Mouse (Mus musculus) megakaryocyte progenitor cell, adult 5-6 weeks (primary cell): ENCODE data around the gene Slc36a2. TPM values are rescaled to one million over a fixed set of nuclear protein-coding genes. Genes with fewer than 3 reads are reported as not detected.

ENCODE experiments used
- ATAC-seq: replicated peaks from 2 replicates; pipeline ENCODE4 v1.8.0; 2016; ENCODE audit warnings: mild to moderate bottlenecking, moderate TSS enrichment, inconsistent platforms; ENCODE audit not compliant: poor library complexity
- total RNA-seq, 2 experiments: library from RNA; stranded (forward) in 1 of 2; stranded (reverse) in 1 of 2; fragments of 157-497, 149-512 nt in 1 of 2; fragments of 200-1000 nt in 1 of 2; gene quantifications; 2 replicates each; pipeline versions ENCODE4 v1.2.3 to v1.2.4; 2015 to 2017

Slc36a2 gene
- total RNA-seq, 2 experiments from 2014 or later = 1.7 to 4.7 TPM

DNA sequence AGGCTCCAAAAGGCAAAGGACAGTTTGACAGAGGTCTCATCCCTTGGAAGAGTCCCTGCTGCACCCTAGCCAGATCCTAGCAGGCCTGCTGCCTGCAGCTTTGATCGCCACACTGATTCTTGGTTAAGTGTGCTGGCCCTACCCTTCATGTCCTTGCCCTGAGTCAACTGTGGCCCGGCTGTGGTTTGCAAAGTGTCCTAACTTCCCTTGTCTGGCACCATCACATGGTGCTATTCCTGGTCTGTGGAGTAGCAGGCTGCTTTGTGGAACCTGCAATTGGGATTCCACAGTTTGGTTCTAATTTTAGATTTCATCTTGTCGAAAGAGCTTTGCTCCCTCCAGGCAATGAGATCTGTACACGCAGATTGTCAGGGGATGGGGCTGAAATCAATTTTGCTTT is 2.4 kb upstream of the Slc36a2 start:
- ATAC-seq = peak; percentile 63

DNA sequence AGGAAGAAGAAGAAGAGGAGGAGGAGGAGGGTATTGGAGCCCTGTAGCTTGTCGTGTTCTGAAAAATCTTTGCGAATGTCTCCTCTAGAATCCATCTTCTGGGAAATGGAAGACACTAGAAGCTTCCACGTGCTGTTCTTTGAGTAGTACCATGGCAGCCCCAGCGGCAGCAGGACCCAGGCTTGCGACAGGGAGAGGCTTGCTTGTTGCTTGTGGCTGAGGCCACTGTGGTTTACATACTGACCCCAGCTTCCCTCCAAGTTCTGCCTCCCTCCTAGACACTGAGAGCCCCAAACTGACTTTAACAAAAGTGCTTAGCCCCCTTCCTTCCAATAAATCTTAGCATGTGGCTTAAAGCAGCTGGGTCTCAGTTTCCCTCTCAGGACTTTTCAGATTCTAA is 631 bp downstream of the Slc36a2 start:
- peak; percentile 59 for ATAC-seq

- ATAC-seq = no peak
Observed at GRCm38 (mm10) chr11:55183124-55183523, 1.8 kb downstream of the Slc36a2 start.

DNA sequence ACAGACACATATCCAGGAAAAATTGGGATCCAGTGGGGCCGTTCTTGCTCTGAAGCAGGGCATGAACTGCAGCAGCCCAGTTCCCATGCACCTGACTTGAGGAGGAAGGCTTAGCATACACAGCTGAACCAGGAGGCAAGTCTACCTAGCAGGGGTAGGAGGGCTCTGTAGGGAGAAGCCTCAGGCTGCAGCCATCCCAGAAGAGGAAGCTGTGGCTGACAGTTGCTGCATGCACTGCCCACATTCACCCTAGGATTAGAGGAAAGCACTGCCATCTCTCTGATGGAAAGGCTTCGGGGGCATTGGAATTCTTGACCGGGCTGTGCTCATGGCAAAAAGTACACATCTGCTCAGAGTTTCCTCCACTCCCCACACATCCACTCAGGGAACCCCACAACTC is 5.0 kb downstream of the Slc36a2 start:
- ATAC-seq = peak; percentile 59

- ATAC-seq = no peak
Observed at GRCm38 (mm10) chr11:55178830-55179229, 6.0 kb downstream of the Slc36a2 start.

DNA sequence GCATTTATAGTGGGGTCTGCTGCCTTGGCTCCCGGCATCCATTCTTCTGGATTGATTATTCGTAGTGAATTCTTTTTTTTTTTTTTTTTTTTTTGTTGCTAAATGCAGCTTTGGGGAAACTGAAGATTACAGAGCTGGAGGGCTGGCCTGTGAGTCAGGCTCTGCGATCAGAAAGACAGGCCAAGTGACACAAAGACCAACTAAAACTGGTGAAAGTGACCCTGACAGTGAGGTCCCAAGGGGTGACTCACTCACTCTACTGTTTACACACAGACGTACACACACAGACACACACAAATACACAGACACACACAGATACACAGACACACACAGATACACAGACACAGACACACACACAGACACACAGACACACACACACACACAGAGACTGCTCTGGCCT is 14.4 kb downstream of the Slc36a2 start:
- no peak for ATAC-seq

- ATAC-seq = no peak
Observed at GRCm38 (mm10) chr11:55168914-55169313, 16.0 kb downstream of the Slc36a2 start.

GRCm38 (mm10) chr11:55168504-55168903 is 16.4 kb downstream of the Slc36a2 start:
- ATAC-seq = no peak

- ATAC-seq = peak; percentile 65
Observed at GRCm38 (mm10) chr11:55165748-55166147, 19.1 kb downstream of the Slc36a2 start.

DNA sequence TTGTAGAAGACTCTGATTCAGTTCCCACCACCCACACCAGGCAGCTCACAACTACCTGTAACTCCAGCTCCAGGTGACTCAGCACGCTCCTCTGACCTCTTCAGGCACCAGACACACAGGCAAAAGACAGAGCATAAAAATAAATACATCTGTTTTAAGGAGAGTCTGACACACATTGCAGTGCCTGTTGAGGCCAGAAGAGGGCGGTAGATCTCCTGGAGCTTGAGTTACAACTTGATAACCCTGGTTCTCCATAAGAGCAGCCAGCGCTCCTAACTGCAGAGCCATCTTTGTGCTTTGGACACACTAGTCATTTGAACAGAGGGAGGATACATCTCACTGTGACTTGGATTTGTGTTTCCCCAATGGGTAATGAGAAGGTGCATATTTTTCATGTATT is 20.2 kb downstream of the Slc36a2 start:
- peak; percentile 81 for ATAC-seq

- ATAC-seq = peak; percentile 79
Observed at GRCm38 (mm10) chr11:55162670-55163069, 22.2 kb downstream of the Slc36a2 start.

DNA sequence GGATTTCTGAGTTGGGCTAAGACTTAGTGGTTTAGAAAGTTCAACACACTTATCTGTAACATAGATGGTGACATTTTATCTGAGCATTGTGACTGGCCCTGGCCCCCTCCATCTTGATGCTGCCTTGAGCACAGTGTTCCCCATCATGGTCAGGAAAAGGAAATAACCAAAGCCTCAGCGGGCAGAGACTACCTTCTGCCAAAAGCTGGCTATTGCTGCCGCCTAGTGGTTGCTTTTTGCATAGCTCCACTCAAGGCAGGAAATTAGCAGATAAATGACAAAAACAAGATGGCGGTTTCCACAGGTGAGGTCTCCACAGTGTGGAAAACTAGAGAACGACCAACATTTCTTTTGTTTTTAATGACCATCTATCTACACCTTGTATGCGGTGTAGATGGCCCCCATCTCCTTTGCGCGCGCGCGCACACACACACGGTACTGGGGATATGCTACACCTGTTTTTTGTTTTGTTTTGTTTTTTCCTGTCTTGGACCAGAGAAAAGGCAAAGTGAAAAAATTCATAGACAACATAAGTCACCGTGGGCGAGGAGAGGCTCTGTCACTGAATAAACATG is 26.0 kb downstream of the Slc36a2 start:
- ATAC-seq = peak; percentile 63

DNA sequence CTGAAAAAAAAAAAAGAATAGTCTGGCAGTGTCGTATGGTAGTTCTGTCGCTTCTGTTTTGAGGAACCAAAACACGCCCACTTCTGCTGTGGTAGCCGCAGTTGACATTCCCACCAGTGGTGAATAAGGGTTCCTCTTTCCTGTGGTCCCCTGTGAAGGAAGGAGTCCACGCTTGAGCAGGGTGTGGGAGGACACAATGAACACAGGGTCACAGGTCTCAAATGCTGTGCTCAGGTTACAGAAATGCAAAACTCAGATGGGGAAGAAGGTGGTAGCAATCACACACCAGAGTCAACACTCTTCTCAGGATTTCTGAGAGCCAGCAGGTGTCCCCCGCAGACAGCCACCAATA is 29.8 kb downstream of the Slc36a2 start:
- peak; percentile 92 for ATAC-seq

DNA sequence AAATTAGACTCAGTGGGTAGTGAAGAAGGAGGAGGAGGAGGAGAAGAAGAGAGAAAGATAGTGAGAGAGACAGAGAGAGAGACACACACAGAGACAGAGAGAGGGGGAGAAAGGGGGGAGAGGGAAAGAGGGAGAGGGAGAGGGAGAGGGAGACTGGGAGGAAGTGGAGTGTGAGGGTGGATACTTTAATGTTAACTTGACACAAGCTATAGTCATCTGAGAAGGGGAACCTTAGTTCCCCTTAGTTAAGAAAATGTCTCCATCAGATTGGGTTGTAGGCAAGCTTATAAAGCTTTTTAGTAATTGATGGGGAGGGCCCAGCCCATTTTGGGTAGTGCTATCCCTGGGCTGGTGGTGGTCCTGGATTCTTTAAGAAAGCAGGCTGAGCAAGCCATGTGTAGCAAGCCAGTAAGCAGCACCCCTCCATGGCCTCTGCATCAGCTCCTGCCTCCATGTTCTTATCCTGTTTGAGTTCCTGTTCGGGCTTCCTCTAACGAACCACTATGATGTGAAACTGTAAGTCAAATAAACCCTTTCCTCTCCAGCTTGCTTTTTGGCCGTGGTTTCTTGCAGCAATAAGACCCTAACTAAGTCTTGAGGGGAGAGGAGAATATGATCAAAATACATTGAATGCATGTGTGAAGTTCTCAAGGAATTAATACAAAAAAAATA is 30.3 kb downstream of the Slc36a2 start:
- ATAC-seq = 0 out of 2 replicates have a peak, but pooled peaks have one; percentile 12

GRCm38 (mm10) chr11:55151608-55152007 is 33.3 kb downstream of the Slc36a2 start, which contains the start of gene Slc36a3:
Slc36a3 (minus strand) TSS chr11:55151708.
- ATAC-seq = no peak

DNA sequence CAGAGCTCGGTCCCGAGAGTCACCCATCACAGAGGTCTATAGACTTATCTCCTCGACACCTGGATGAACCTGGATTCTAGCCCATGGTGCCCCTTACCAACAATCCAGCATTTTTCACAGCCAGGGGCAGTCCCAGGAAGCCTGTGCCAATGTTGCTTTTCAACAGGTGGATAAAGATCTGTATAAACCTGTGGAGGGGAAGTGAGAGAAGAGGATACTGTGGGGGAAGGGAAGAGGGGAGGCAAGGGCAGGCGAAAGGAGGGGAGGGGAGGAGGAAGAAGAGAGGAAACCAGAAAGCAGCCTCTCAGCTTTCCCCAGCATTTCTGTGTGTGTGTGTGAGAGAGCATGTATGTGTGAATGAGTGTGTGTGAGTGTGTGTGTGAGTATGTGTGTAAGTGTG is 36.4 kb downstream of the Slc36a2 start:
- ATAC-seq = peak; percentile 47

GRCm38 (mm10) chr11:55147423-55147822 is 37.5 kb downstream of the Slc36a2 start:
- ATAC-seq = peak; percentile 57

DNA sequence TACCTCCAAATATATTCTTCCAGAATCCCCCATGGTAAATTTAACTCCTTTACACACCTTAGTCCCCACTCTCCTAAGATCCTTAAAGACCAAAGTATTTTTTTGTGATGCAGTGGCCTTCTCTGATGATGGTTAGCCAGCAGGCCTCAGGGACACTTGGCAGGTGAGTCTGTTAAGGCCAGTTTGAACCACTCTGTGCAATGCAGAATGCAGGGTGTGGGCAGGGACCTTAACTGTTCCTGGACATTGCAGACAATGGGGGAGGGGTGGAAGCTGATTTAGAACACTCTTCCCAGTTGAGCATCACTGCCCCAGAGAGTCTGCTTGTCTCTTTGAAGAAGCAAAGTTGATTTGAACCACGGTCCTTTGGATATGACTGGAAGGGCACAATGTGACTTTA is 38.0 kb downstream of the Slc36a2 start:
- ATAC-seq = no peak

- no peak for ATAC-seq
Observed at GRCm38 (mm10) chr11:55144011-55144410, 40.9 kb downstream of the Slc36a2 start.

GRCm38 (mm10) chr11:55141502-55141901 is 43.4 kb downstream of the Slc36a2 start:
- no peak for ATAC-seq

- no peak for ATAC-seq
Observed at GRCm38 (mm10) chr11:55137646-55138045, 47.2 kb downstream of the Slc36a2 start.

DNA sequence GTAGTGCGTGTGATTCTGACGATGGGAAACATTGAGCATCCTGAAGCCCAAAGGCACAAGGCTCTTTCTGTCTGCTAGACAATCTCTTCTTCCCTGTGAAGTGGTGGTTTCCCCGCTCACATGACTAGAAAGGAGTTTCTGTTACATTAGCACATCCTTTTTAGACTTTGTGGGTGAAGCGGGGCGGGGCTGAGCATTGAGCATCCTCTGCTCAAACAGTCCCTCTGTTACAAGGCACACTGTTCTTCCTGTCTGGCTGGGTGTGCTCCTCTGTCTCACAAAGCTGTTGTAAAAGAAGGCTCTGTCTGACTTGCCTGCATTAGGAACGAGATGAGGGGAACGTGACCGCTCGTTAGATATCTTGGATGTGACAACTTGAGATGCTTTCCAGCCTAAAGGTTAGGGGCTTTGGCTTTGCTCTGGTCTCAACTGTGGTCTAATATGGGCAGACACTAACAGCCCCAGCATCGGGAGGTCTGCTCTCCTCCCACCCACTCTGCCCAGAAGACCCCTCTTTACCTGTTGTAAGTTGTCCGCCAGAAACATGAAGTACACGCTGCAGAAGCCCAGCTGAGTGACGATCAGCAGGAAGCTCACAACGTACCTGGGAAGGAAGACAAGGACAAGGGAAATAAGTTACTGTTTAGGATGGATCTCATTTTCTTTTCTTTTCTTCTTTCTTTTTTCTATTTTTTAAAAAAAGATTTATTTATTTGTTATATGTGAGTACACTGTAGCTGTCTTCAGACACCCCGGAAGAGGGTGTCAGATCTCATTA is 47.9 kb downstream of the Slc36a2 start:
- peak; percentile 95 for ATAC-seq
